Mouse (Mus musculus): ENCODE results near the gene Rxfp2. TPM values are rescaled to one million over a fixed set of nuclear protein-coding genes. Genes with fewer than 3 reads are reported as not detected.

Rxfp2 gene
- total and polyA plus RNA-seq, 3 experiments: not detected

DNA sequence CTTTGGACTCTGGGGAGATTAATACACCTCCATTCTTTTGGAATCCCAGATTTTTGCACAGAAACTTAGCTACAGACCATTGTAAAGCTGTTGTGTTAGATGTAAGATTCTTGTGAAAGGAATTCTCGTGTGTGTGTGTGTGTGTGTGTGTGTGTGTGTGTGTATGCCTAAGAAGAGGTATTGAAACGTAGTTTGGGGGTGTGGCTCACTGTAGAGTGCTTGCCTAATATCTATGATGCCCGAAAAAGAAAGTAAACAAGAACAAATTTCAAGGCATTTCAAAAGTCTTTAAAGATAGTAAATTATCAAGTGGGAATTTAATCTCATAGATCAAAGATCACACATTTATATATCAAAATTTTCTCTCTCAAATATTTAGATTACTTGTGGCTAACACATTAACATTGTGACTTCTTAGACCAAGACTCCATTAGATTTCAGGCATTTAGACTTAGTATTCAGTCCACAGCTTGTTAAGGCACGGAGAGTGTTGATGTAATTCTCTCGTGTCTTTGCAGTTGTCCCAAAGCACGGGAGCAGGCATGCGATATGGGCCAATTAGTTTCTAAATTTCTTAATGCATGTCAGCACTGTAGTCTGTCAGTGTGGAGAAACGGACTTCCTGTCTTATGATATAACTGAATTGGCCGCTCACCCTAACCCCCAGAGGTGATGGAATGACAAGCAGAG lies 97.9 kb downstream of the Rxfp2 start:
- H3K9ac ChIP-seq (ENCODE audit: insufficient read depth, low read depth): no peak overlapping the region
- no peak for DNase-seq (ENCODE audit: extremely low read depth)
- no peaks in the 10 kb centered on the region for H3K79me2 ChIP-seq (replicated peaks; ENCODE audit: control insufficient read depth, extremely low read depth, insufficient read depth, poor library complexity, severe bottlenecking)
- peaks cover 53% of the 10 kb centered on the region for H3K9me3 ChIP-seq (replicated peaks; ENCODE audit: low read length)
- H3K4me3 ChIP-seq (replicated peaks in 1 of 3; ENCODE audit: low read depth in 2 of 3, low read length in 2 of 3, poor library complexity in 1 of 3): no peak overlapping the region
- TF ChIP-seq NELFE (IDR thresholded peaks at IDR 0.05; ENCODE audit: low read depth, low read length): no peak
- TF ChIP-seq USF1 (IDR thresholded peaks at IDR 0.05; ENCODE audit: low read depth, low read length): no peak
- no peak for TF ChIP-seq POLR2AphosphoS2 (IDR thresholded peaks at IDR 0.05; ENCODE audit: low read depth, low read length)
- in situ Hi-C loops (cut with MboI; ENCODE audit: low pct_ligation_motif_present, low pct_unique_long_range_greater_than_20kb, low sequenced_read_pairs): no loop called here
- H3K4me2 ChIP-seq (ENCODE audit: insufficient read depth, low read depth, poor library complexity, severe bottlenecking): no peak overlapping the region
- no peaks in the 10 kb centered on the region for H3K4me1 ChIP-seq (ENCODE audit: control insufficient read depth in 1 of 2, insufficient read depth in 2 of 2)
- no peak overlapping the region for H3K27ac ChIP-seq (ENCODE audit: insufficient read depth, low read depth)
- dilution Hi-C loops (cut with MboI; ENCODE audit: extremely low pct_ligation_motif_present, extremely low pct_unique_long_range_greater_than_20kb, low sequenced_read_pairs): no loop called here
- no peaks in the 10 kb centered on the region for H3K36me3 ChIP-seq (replicated peaks in 1 of 2; ENCODE audit: control insufficient read depth in 1 of 2, insufficient read depth in 1 of 2, low read length in 1 of 2)
- no peaks in the 10 kb centered on the region for H3K27me3 ChIP-seq (replicated peaks)

DNA sequence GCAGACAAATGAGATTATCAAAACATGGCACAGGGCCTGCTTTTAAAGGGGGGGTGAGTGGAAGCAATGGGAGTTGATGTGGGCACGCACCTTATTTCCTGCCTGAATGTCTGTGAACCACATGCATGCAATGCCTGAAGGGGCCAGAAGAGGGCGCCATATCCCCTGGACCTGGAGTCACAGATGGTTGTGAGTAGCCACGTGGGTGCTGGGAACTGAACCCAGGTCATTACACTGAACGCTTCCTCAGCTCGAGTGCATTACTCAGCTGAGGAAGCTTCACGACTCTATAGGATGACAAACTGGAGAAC lies 98.4 kb downstream of the Rxfp2 start:
- no peak for TF ChIP-seq MYC (IDR thresholded peaks at IDR 0.05; ENCODE audit: low read depth, low read length)
- no peak for TF ChIP-seq MXI1 (IDR thresholded peaks at IDR 0.05; ENCODE audit: low read depth, low read length)
- no peak for TF ChIP-seq MAFK (IDR thresholded peaks at IDR 0.05; ENCODE audit: insufficient replicate concordance, low read length)
- TF ChIP-seq TBP (conservative IDR thresholded peaks at IDR 0.05; ENCODE audit: low read depth, low read length): no peak
- no peak for TF ChIP-seq MAZ (IDR thresholded peaks at IDR 0.05; ENCODE audit: low read depth, low read length)
- TF ChIP-seq CTCF (conservative IDR thresholded peaks at IDR 0.05 in 1 of 2, IDR thresholded peaks at IDR 0.05 in 1 of 2; ENCODE audit: low read depth in 2 of 2, low read length in 2 of 2): no peak
- TF ChIP-seq RCOR1 (conservative IDR thresholded peaks at IDR 0.05; ENCODE audit: low read depth, low read length): no peak
- no peak for TF ChIP-seq EP300 (IDR thresholded peaks at IDR 0.05; ENCODE audit: low read length)
- no peak for TF ChIP-seq PAX5 (IDR thresholded peaks at IDR 0.05; ENCODE audit: low read length)
- TF ChIP-seq ZNF384 (IDR thresholded peaks at IDR 0.05; ENCODE audit: low read depth, low read length): no peak
- TF ChIP-seq CHD2 (IDR thresholded peaks at IDR 0.05; ENCODE audit: low read length): no peak
- TF ChIP-seq MEF2A (IDR thresholded peaks at IDR 0.05; ENCODE audit: borderline replicate concordance, low read depth, low read length): no peak
- TF ChIP-seq NELFE (IDR thresholded peaks at IDR 0.05; ENCODE audit: low read depth, low read length): no peak
- no peak for TF ChIP-seq USF2 (conservative IDR thresholded peaks at IDR 0.05; ENCODE audit: low read depth, low read length)
- no peak overlapping the region for H3K27ac ChIP-seq (ENCODE audit: insufficient read depth, low read depth)
- H3K36me3 ChIP-seq (replicated peaks in 1 of 2; ENCODE audit: control insufficient read depth in 1 of 2, insufficient read depth in 1 of 2, low read length in 1 of 2): no peaks in the 10 kb centered on the region
- dilution Hi-C loops (cut with MboI; ENCODE audit: extremely low pct_ligation_motif_present, extremely low pct_unique_long_range_greater_than_20kb, low sequenced_read_pairs): no loop called here
- no peaks in the 10 kb centered on the region for H3K27me3 ChIP-seq (replicated peaks)
- no peaks in the 10 kb centered on the region for H3K79me2 ChIP-seq (replicated peaks; ENCODE audit: control insufficient read depth, extremely low read depth, insufficient read depth, poor library complexity, severe bottlenecking)
- H3K4me2 ChIP-seq (ENCODE audit: insufficient read depth, low read depth, poor library complexity, severe bottlenecking): no peak overlapping the region
- no peak overlapping the region for H3K9ac ChIP-seq (ENCODE audit: insufficient read depth, low read depth)
- in situ Hi-C loops (cut with MboI; ENCODE audit: low pct_ligation_motif_present, low pct_unique_long_range_greater_than_20kb, low sequenced_read_pairs): no loop called here
- H3K9me3 ChIP-seq (replicated peaks; ENCODE audit: low read length): peaks cover 57% of the 10 kb centered on the region
- no peaks in the 10 kb centered on the region for H3K4me1 ChIP-seq (ENCODE audit: control insufficient read depth in 1 of 2, insufficient read depth in 2 of 2)
- H3K4me3 ChIP-seq (replicated peaks in 1 of 3; ENCODE audit: low read depth in 2 of 3, low read length in 2 of 3, poor library complexity in 1 of 3): no peak overlapping the region
- DNase-seq (ENCODE audit: extremely low read depth): peak; percentile 0
